In the genomic region with DNA sequence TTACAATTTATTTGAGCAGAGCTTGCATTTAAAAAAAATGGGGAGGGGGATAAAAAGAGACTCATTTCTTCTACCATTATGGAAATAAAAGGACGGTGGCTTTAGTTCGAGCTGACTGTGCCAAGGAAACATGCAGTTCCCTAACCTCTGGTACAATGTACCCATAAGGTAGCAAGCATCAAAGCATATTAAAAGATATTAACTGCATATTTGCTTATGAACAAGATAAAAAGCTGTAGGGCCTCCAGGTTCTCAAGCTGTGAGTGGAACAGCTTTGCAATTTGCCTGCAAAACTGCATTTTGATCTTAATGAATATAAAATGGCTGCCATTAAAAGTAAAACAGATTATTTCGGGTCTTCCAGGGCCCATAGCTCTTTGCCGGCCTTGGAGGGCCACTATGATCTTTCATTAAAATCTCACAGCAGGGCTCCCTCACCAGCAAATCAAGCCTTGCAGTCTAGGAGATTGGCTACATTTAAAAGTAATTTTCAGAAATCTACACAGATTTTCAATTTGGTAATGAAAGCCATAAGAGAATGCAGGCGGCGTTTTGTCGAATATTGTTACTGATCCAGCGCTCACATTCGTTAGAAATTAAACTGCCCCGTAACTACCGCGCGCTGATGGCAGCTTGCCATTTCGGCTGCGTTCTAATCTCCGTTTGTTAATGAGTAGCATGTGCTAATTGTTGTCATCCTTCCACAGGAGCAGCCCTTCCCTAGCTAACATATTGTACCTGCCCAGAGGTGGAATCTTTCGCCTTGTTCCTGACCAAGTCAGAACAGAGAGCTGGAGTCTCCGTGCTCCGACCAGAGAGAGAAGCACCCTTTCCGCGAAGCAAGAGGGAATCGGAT, we compare ENCODE assay signal across 8 mouse cellular contexts.
DNase-seq lines count a peak whose midpoint lies in the region; ATAC-seq lines count a peak whose summit lies in the region.

No protein-coding gene starts in this region.

- H3K27me3 ChIP-seq in hindbrain, embryonic 15.5 days: no peaks in the 10 kb centered on the region

- peak overlapping the region; percentile 47 for H3K4me2 ChIP-seq in hindbrain, embryonic 15.5 days

- no peaks in the 10 kb centered on the region for H3K9me3 ChIP-seq in hindbrain, embryonic 15.5 days

- peaks cover 20% of the 10 kb centered on the region for H3K4me1 ChIP-seq in hindbrain, embryonic 15.5 days (replicated peaks)

- DNase-seq in ovary, postnatal 36 days (ENCODE audit: low spot score): peak; percentile 3
- no peak for DNase-seq in ovary, postnatal 10 days (ENCODE audit: low spot score)
- DNase-seq in left cerebral cortex, postnatal 10 days (ENCODE audit: extremely low spot score in 1 of 2, low spot score in 2 of 2): peak; percentile 7 to 25
- DNase-seq in right cerebral cortex, postnatal 14 days: peak; percentile 19
- DNase-seq in urinary bladder, adult 18-20 months (ENCODE audit: low spot score in 2 of 2): no peak
- DNase-seq in thymus, postnatal 4 days: no peak
- no peak for DNase-seq in heart, postnatal 36 days

- H3K4me3 ChIP-seq in hindbrain, embryonic 15.5 days: peak overlapping the region; percentile 17

- ATAC-seq in hindbrain, embryonic 15.5 days (ENCODE audit: low FRiP score, low read depth): peak; percentile 66; the same call in 1 of the 2 replicates

- peak overlapping the region; percentile 10; the same call in 1 of the 2 replicates for H3K9ac ChIP-seq in hindbrain, embryonic 15.5 days

- 39% methylated on average over 22 of the region's 22 CpGs for WGBS in hindbrain, embryonic 15.5 days

- H3K36me3 ChIP-seq in hindbrain, embryonic 15.5 days: no peaks in the 10 kb centered on the region

- intact Hi-C loops in left cerebral cortex, postnatal 10 days (cut with DNase I): no loop called here
- intact Hi-C loops in heart, postnatal 36 days (cut with DNase I): no loop called here

- peak overlapping the region; percentile 62 for H3K27ac ChIP-seq in hindbrain, embryonic 15.5 days (replicated peaks)

Comparison
In these comparisons a context has a peak if more than half of its experiments do, and no peak if none do; other contexts are left out.
1. DNase-seq: peak in ovary, postnatal 36 days (single experiment), left cerebral cortex, postnatal 10 days (2 of 2) and right cerebral cortex, postnatal 14 days (single experiment); none in ovary, postnatal 10 days (single experiment), urinary bladder, adult 18-20 months (0 of 2), thymus, postnatal 4 days (single experiment) and heart, postnatal 36 days (0 of 2).